Mouse (Mus musculus): ENCODE measurements around the gene Pla2r1. TPM values are rescaled to one million over a fixed set of nuclear protein-coding genes. Genes with fewer than 3 reads are reported as not detected.

Gene Pla2r1
- under 1 TPM in 1 of 2 experiments, not detected in 1; 0.78 TPM for polyA plus RNA-seq (2017; shearing (Covaris generic))

DNA sequence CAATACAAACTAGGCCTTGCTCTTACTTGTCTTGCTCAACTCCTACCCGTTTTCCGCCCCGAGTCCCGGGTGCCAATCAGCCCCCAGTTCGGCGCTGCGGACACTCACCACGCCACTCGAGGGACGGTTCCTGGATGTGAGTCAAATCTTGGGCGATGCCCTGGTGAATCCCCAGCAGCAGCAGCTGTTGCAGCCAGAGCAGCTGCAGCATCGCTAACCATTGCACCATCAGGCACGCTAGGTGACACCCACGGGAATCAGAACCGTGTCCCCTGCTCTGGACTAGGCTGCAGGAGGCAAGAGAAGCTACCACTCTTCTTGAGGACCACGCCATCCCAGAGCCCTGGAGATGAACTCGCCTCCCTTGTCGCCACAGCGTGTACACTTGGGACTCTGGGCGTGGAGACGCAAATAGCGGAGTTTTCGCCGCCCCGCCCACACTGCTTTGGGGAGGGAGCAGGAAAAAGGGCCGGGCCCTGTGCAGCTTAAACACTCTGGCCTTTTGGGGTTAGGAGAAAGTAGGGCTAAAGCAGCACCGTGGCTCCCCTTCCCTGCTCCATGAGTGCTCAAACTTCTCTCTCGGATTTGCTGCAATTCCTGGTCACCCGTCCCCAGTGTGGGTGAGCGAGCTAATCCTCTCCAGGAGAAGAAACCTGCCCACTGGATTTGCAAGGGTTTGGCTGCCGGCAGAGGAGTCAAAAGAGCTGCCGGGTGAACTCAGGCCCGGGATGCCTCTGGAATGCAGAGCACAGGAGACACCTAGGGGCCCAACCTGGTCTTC lies at the start of gene Pla2r1:
Gene Pla2r1 (minus strand): TSS at position 407 of the 781 bp plus-strand sequence.
- ATAC-seq = no peak

DNA sequence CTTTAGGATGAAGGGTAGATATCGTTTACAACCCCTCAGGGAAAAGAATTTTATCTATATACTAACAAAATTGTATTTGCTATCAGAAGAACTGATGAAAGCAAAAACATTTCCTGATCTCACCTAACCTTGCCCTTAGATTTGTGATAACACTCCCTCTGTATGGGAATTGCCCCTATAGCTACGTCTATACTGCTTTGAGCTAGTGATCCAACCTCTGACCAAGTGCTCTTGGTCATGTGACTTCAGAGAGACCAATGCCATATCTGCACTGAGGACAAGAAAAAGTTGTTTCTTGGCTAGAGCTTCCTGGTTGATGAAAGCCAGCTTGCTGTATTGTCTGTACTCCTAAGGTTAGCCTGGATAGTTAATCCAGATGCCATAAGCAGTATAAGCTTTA lies 48.2 kb upstream of the Pla2r1 start:
- no peak for ATAC-seq

DNA sequence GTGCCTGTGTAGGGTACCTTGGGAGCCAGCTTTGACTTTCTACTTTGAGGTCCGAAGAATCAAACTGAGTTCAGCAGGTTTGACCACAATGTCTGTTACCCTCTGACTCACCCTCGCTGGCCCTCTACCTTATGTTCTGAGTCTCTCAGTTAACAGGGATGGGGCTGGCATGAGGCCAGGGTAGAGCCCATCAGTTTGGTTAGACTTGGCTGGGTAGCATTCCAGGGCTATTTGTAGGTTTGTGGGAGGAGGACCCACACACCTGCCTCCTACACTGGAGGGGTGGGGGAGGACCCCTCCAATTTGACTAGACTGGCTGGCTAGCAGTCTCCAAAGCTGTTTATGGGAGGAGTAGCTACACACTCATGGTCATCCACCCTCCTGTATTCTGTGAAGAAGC lies 47.8 kb upstream of the Pla2r1 start:
- ATAC-seq = no peak

DNA sequence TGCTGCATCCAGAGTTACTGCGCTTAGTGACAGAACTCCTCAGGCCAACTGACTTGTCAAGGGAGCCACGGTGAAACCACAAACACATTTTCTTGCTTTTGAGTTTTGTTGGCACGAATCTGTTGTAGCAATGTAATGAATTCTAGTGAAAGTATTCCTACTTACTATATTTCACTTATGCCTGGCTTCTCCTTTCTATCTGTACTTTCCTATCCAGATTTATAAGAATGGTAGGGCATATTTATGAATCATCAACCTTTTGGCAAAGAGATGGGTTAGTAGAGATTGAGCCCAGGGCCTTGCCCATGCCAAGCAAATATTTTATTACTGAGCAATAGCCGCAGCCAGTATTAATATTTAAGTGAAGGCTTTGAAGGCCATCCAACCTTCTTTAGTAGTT lies 30.3 kb upstream of the Pla2r1 start:
- no peak for ATAC-seq

DNA sequence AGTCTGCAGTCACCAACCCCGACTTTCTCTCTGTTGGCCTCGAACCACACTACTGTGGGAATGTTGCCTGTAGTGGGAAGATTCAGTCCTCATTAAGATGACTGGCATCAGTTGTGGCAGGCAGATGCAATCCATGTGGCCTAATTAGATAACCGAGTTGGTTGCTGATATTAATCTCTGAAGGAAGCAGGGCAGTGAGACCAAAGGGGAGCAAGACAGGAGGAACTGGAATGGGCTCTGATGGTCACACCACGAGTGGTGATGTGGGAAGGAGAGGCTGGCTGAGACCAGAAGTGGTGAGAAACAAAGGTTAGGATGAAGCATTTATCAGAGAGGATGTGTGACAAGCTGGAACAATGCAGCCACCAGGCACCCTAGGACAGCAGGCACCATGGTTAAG lies 1.5 kb upstream of the Pla2r1 start:
- ATAC-seq = no peak

DNA sequence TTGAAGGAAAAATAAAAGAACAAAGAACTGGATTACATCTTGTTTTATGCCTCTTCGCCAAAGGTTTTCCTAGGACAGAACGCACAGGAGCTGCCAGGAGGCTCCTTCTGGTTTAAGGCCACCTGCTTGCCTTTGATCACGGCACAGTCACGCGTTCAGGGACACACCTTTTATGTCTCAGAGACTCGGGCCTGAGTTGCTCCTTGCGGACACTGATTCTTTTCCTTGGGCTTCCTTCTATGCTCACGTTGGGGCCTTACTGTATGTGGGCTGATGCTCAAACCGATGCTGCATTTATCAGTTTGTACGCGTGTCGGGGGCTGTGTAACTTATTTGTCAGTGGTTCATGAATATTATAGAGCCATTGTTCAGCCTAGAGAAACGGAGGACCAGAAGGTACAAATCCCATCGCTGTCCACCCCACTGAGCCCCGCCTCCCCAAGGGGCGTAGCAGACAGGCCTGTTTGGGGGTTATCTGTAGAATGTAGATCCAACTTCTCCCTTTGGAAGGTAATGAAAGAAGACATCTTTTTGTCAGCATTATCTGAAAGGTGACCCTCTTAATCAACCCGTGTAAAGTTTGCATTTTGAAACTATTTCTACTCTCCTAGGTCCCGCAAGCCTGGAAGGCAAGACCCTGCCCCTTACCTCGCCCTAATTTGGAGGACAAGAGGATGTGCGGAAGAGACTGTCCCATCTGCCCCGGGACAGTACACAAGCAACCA lies 769 bp downstream of the Pla2r1 start:
- no peak for ATAC-seq

DNA sequence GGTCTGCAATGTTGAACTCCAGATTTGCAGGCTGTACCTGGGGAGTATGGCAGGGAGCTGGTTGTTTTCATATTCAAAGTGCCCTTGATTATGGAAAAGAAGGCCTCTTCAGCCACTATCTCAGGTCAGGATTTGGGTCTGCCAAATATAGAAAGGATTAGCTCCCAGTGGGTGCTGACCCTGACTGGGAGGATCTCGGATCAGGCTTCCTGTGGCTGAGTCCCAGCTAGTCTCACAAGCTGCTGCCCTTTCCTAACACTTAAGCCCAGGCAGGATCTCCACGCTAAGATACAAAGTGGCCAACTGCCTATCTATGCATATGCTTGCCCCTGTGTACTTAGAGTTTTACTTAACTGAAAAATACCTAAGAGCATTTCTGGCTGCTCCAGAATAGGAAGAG lies 1.4 kb downstream of the Pla2r1 start:
- no peak for ATAC-seq

DNA sequence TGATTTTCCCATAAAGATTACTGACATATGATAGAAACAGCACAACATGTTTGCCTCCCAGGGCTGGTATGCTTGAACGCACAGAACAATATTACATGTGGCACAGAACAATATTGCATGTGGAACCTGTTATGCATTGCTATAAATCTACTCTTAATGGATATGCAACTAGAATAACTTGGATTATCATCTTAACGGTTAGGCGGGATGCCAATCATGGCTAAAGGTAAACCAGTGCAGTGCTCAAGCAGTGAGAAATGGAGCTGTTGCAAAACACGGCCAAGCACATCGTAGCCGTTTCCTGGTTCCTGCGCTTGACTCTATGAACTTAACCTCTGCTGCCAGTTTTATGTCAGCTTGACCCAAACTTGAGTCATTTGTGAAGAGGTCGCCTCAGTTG lies 2.6 kb downstream of the Pla2r1 start:
- no peak for ATAC-seq

DNA sequence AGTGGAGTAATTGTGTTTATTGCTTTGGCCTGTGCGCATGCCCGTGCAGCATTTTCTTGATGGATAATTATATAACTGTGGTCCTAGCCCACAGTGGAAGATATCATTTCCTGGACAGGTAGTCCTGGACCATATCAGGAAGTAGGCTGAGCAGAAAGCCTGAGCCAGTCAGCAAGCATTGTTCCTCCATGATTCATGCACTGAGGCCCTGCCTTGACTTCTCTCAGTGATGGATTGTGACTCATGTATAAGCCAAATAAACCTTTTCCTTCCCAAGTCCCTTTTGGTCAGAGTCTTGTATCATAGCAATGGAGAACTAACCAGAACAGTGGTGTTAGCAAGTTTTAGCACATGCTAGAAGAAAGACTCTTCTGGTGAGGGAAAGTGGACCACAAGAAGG lies 3.3 kb downstream of the Pla2r1 start:
- no peak for ATAC-seq

DNA sequence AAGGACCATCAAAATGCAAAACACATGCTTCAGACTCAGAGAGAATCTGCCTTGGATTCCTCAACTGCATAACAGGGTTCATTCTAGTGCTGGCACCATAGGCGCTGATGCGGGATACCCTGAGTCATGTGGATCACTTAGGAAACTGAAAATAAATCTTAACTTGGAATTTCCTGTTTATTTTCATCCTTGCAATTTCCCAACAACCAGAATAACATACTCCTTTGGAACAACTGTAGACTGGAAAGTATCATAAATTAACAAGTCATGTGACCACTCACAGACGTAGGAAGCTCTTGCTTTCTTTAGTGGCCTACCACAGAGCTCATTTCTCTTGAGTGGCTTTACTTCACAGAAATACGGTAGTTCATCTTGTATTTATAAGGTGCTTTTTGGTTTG lies 7.0 kb downstream of the Pla2r1 start:
- ATAC-seq = no peak

DNA sequence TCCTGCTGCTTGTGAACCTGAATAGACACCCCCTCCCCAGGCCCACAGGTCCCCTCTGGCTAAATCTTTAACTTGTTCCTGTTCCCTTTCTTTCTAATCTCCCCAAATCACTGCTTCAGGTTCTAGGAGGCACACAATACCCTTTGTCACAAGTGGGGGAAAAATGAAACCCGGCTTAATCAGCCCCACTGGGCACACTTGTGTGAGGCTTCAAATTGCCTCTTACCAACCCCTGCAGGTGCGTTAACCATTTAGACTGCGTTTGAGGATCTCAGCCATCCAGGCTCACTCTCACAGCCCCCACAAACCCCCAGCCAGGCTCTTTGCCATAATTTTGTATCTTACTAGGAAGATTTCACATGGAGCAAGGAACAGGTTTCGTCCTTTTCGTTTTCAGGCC lies 9.1 kb downstream of the Pla2r1 start:
- ATAC-seq = no peak

DNA sequence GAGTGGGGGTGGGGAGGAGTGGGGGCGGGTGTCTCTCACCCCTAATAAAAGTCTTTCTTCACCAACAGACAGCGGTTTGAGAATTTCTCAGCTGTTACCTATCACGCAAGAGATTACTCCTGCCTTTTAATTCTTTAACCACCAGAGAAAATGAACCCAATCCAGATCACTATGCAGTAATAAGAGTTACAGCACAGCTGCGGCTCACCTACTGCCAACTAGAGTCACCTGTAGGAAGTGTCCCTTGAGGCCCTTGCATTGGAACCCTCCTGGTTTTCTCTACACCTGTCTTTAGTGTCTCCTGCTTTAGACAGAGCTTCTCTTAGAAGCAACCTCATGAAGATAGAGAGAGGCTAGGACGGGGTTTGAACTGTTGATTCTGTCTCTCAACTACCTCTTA lies 11.4 kb downstream of the Pla2r1 start:
- no peak for ATAC-seq

DNA sequence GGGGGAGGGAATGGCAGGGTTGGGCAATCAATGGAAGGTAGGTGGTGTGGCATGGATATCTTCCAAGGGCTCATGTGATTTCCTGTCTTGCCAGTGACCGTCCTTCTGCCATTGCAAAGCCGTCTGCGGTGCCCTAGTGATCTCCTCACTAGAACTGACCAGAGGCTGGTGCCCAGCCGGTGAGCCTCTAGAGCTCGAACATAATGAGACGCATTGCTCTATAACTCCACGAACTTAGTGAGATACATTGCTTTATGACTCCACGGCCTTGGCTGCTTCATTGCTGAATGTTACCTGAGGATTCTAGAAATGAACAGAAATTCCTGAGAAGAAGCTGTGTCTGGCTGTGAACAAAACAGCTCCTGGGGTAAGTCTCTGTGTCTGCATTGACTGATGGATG lies 12.8 kb downstream of the Pla2r1 start:
- no peak for ATAC-seq

DNA sequence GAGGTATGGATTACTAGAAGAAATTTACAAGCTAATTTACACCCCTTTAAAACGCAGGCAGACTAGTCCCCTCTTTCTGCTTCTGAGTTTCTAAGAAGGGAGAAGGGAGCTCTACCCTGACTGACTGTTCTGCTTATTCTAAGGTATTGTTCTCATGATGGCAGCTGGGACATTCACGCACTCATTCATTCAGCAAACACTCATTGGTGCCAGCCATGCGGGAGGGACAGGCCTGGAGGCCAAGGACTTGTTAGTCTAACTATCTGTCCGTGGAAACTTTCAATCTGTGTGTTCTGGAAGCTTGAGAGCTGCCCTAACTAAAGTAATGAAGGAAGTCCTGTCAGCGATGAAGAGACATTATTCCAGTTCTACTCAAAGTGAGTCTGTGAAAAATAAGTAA lies 14.4 kb downstream of the Pla2r1 start:
- ATAC-seq = no peak

DNA sequence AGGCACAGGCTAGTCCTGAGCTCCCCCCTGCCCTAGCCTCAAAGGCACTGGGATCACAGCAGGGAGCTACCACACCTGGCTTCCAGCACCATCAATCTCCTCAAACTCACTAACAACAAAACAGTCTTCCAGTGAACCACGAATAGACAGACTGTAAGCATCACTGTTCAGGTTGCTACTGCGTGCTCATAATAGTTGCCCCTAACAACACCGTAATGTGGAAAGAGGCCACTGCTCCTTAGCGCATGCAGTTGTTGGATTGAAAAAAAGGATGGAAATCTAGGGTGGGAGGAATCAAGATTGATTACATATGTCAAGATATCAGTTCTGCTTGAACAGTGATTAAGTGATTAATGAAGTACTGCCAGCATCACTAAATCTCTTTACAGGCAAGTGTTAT lies 14.8 kb downstream of the Pla2r1 start:
- ATAC-seq = no peak

DNA sequence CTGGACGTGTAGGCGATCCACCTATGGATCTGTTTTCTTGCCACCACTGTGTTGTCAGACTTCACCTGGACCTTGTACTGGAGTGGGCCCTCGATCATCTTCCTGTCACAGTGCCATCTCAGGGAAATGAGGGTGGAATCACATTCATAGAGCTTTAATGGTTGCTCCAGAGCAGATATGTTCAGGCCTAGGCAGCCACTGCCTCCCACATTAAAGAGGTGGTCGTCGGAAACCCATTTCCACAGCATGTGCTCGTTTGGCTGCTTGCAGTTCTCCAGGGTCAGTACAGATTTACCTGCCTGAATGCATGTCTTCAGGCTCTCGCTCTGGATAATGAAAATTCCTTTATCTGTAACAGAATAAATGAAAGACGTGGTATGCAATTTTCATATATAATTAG lies 18.4 kb downstream of the Pla2r1 start:
- ATAC-seq = no peak

DNA sequence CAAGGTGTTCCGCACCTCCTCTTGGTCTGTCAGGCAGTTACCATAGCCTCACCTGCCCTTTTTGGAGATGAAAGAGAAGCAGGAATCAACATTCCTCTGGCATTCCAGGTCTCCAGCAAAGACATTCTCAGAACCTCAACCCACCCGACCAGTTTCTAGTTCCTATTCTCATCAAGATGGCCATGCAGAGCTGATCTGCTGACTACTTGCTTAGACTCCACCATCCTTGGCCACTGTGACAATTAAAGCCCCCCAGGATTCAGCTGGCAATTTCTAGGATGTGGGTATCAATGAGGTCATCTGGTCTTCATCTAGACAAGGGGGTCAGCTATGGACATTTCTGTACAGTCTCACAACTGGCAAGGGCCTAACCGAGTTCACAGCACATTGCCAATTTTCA lies 20.1 kb downstream of the Pla2r1 start:
- ATAC-seq = no peak

DNA sequence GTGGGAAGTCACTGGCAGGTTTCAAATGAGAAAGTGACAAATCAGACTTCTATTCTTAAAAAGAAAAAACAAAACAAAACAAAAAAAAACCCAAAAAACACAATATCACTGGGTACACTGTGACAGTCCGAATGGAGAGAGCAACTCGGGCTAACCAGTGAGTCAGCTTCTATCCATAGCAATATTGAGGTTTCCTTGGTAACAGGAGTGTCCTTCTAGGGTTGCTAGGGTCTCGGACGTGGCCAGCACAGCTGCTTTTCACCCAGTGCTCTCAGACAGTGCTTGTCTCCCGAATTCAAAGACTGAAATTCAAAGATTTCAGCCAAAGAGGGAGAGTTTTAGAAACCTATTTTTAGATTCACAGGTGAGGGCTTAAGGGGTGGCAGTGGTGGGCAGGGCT lies 20.6 kb downstream of the Pla2r1 start:
- no peak for ATAC-seq

DNA sequence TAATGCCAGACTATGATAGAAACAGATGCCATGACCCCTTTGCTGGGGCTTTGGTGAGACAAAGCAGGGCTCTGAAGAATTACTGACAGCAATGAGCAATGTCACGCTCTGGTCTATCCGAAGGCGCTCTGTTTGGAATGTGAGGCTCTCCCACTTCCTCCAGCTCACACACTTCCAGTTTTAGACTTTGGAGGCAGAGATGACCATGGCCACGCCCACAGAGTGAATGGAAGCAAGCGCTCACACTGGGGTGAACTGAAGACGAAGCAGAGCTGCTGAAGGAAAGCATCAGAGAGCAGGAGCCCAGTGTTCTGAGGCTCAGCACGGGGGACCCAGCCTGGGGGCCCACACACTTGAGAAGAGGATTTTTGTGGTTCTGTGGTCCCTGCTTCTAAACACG lies 37.3 kb downstream of the Pla2r1 start:
- no peak for ATAC-seq

DNA sequence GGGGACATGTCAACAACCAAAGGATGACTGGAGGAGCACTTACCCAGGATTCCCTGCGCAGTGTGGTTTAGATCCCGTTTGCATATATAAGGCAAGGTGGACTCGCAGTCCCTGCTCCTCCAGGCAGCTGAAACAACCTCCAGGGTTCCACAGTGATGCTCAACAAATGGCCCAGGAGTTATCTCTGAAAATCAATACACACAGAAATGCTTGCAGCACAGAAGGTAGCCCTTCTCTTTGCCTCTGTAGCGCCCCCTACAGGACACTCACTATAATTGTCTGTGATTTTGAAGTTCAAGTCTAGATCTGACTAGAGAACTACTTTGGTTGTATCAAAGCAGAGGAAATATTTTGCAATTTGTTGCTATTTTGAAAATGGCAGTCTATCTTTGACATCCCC lies 38.2 kb downstream of the Pla2r1 start:
- no peak for ATAC-seq

DNA sequence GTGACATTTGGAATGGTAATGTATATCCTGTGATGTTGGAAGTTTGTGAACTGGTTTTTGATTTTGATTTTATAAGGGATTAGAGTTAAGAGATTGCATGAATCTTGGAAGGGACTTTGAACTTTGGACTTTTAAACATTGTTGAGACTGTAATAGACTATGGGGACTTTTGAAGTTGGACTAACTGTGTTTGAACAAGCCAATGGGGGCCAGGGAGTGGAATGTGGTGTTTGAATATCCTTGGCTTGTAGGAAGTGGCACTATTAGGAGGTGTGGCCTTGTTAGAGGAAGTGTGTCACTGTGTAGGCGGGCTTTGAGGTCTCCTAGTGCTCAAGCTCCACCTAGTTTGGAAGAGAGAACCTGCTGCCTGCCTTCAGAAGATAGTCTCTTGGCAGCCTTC lies 42.4 kb downstream of the Pla2r1 start:
- no peak for ATAC-seq

DNA sequence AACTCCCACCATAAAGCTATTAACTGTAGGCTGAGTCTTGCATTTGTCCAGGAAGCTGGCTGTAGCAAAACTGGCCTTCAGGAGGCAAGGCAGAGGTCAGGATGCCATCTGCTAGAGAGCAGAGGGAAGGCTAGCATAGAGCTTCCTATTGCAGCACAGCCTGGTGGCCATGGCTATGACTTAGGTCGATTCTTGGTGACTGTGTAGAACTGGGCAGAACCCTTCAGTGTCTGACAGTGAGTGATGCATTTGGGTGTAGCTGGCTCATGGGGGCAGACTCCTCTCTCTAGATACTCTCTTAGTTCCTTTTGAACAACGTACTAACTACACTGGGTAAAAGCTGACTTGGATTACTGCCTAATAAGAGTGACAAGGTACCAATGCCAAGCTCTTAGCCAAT lies 48.0 kb downstream of the Pla2r1 start:
- no peak for ATAC-seq

DNA sequence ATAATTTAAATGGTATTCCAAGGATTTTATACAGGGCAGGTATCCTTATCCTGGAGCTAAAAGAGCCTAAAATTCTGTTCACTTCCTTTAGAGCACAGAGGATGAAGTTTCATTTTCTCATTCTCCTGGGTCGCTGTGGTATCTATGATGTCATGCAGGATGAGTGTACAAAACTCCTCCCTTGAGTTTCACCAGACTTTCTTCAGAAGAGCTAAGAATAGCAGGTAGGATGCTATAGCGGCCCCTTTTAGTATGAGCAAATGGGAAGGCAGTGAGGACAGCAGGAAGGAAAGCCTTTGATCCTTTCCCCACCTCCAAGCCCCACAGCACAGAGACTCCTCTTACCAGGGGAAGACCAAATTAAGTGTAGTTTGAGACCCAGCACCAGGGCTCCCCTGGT lies 48.4 kb downstream of the Pla2r1 start:
- ATAC-seq = peak; percentile 69

DNA sequence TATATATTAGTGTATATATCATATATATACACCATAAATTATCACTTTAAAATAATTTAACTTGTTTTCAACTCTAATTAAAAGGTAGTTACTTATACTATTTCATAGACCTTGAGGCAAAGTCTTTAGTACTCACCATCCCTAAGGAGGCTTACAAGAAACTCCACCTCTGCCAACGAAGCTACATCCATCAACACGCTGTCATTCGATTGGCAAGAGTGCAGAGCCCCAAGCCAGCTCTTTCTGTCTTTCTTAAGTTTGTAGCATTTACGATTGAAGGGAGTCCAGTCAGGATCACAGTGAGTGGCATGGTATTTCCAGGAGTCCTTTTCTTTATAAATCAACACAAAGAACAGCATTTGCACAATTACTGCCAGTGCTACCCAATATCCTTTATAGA lies 49.1 kb downstream of the Pla2r1 start:
- no peak for ATAC-seq
